Mouse (Mus musculus): Measurements from ENCODE around the gene Tenm4.

- no peak for TF ChIP-seq CTCF (IDR thresholded peaks at IDR 0.05; ENCODE audit: borderline replicate concordance, insufficient read depth, low read depth, low read length)
- TF ChIP-seq POLR2A (IDR thresholded peaks at IDR 0.05; ENCODE audit: borderline replicate concordance, insufficient read depth, low read length), result no peak
Observed at GRCm38 (mm10) chr7:96679746-96680145, 508.7 kb downstream of the Tenm4 start.
